Mouse (Mus musculus): Measurements from ENCODE around the gene Nxpe3. TPM values are rescaled to one million over a fixed set of nuclear protein-coding genes. Genes with fewer than 3 reads are reported as not detected.

The Nxpe3 gene
- total and polyA plus RNA-seq, 3 experiments: 2.7 to 4.3 TPM; not detected in 1

DNA sequence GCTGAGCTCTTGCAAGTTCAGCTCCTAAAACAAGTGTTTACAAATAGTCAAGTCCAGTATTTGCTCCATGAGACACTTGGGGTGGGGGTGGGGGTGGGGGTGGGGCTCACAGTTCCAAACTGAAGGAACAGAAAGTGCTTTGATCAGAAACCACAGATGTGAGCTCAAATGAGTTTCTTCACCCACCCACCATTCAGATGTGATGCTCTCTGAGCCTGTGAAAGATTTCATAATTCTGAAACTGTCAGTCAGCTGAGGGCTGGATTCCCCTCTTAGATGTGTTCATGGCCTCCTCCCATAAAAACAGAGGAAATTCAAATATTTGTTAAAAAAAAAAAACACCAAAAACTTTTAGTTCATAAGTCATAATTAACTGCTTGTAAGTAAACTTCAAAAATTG is 59.3 kb downstream of the Nxpe3 start (continued):
- TF ChIP-seq GATA1 (IDR thresholded peaks at IDR 0.05; ENCODE audit: low read depth, low read length) (no peak), RAD21 (IDR thresholded peaks at IDR 0.05; ENCODE audit: low read depth, low read length) (no peak)

DNA sequence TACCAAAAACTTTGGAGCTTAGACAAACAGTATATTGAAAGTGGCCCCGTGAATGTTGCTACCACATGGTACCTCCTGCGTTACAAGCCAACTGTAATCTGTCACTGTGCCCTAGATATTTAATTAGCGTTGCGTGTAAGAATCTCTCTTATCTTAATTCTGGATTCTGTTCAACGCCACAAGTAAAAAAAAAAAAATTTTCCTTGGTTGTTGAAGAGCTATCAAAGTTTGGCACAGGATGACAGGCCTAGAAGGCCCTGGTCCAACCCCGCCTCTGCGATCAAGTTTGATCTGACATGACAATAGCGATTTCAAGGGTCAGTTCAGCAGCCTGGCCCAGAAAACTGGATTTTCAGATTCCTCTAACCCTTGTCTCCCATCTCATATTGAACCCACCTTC is 62.5 kb downstream of the Nxpe3 start:
- Histone ChIP-seq H3K4me1 (ENCODE audit: control insufficient read depth in 1 of 2, insufficient read depth in 2 of 2, low read length in 2 of 2) (peaks cover 6 to 14% of the 10 kb centered on the region in 2 experiments), H3K79me2 (ENCODE audit: control insufficient read depth, insufficient read depth, low read length, poor library complexity) (no peaks in the 10 kb centered on the region), H3K4me3 (ENCODE audit: control insufficient read depth in 1 of 2, insufficient read depth in 1 of 2, low read depth in 2 of 2, low read length in 2 of 2) (no peak overlapping the region), H3K9ac (ENCODE audit: control insufficient read depth, low read depth, low read length, poor library complexity, severe bottlenecking) (no peak overlapping the region), H3K9me3 (replicated peaks; ENCODE audit: insufficient read depth, low read length) (no peaks in the 10 kb centered on the region), H3K27me3 (ENCODE audit: control insufficient read depth in 1 of 2, insufficient read depth in 2 of 2, low read length in 2 of 2) (no peaks in the 10 kb centered on the region), H3K27ac (ENCODE audit: control insufficient read depth, low read depth, low read length) (no peak overlapping the region), H3K36me3 (ENCODE audit: control insufficient read depth in 1 of 2, insufficient read depth in 2 of 2, low read length in 2 of 2) (peaks cover 0 to 14% of the 10 kb centered on the region in 2 experiments; a peak in 2 of 4 replicates)
- DNase-seq (ENCODE audit: low read depth, low spot score): peak; percentile 28
- TF ChIP-seq UBTF (IDR thresholded peaks at IDR 0.05; ENCODE audit: borderline replicate concordance, insufficient read depth, low read depth, low read length) (no peak), POLR2AphosphoS5 (IDR thresholded peaks at IDR 0.05; ENCODE audit: borderline replicate concordance, low read depth, low read length) (no peak), NELFE (IDR thresholded peaks at IDR 0.05; ENCODE audit: low read depth, low read length) (no peak), MAZ (IDR thresholded peaks at IDR 0.05; ENCODE audit: low read depth, low read length) (no peak), HCFC1 (IDR thresholded peaks at IDR 0.05; ENCODE audit: low read depth, low read length) (no peak), CHD2 (IDR thresholded peaks at IDR 0.05; ENCODE audit: low read length) (no peak), USF1 (IDR thresholded peaks at IDR 0.05; ENCODE audit: low read depth, low read length) (no peak), CHD1 (IDR thresholded peaks at IDR 0.05; ENCODE audit: low read depth, low read length) (no peak), MAFK (IDR thresholded peaks at IDR 0.05; ENCODE audit: borderline replicate concordance, low read depth, low read length) (no peak), JUND (IDR thresholded peaks at IDR 0.05; ENCODE audit: low read depth, low read length) (no peak), GABPA (IDR thresholded peaks at IDR 0.05; ENCODE audit: low read depth, low read length) (no peak), BHLHE40 (IDR thresholded peaks at IDR 0.05; ENCODE audit: borderline replicate concordance, low read depth, low read length) (no peak), SIN3A (IDR thresholded peaks at IDR 0.05; ENCODE audit: low read length) (peak; percentile 19; the same call in 1 of the 2 replicates), ZNF384 (IDR thresholded peaks at IDR 0.05; ENCODE audit: low read depth, low read length) (peak; percentile 82), RCOR1 (IDR thresholded peaks at IDR 0.05; ENCODE audit: low read depth, low read length) (0 out of 2 replicates have a peak, but pooled peaks have one; percentile 15), ELF1 (IDR thresholded peaks at IDR 0.05; ENCODE audit: low read depth, low read length) (no peak), EP300 (IDR thresholded peaks at IDR 0.05; ENCODE audit: low read depth in 1 of 2, low read length in 2 of 2) (peak in 1 of 2 experiments; percentile 28; a peak in 1 of 4 replicates), MYB (IDR thresholded peaks at IDR 0.05; ENCODE audit: low read depth, low read length) (no peak), ETS1 (IDR thresholded peaks at IDR 0.05; ENCODE audit: low read depth, low read length) (0 out of 2 replicates have a peak, but pooled peaks have one; percentile 18), SMC3 (IDR thresholded peaks at IDR 0.05; ENCODE audit: low read depth, low read length) (no peak), TAL1 (IDR thresholded peaks at IDR 0.05; ENCODE audit: low read length) (no peak), MEF2A (IDR thresholded peaks at IDR 0.05; ENCODE audit: extremely low read depth, insufficient replicate concordance, low read depth, low read length, poor library complexity, severe bottlenecking) (no peak), ZC3H11A (IDR thresholded peaks at IDR 0.05; ENCODE audit: low read depth, low read length) (no peak), ZKSCAN1 (IDR thresholded peaks at IDR 0.05; ENCODE audit: low read depth, low read length) (no peak), TCF12 (IDR thresholded peaks at IDR 0.05; ENCODE audit: low read depth, low read length) (no peak), MXI1 (IDR thresholded peaks at IDR 0.05; ENCODE audit: low read depth, low read length) (peak; percentile 64), TBP (IDR thresholded peaks at IDR 0.05; ENCODE audit: low read depth, low read length) (no peak), CTCF (IDR thresholded peaks at IDR 0.05 in 2 of 3, conservative IDR thresholded peaks at IDR 0.05 in 1 of 3; ENCODE audit: control insufficient read depth in 1 of 3, insufficient read depth in 1 of 3, low read depth in 2 of 3, low read length in 3 of 3, poor library complexity in 1 of 3, severe bottlenecking in 1 of 3) (no peak), GATA1 (IDR thresholded peaks at IDR 0.05; ENCODE audit: low read depth, low read length) (0 out of 2 replicates have a peak, but pooled peaks have one; percentile 16), POLR2A (IDR thresholded peaks at IDR 0.05; ENCODE audit: control insufficient read depth in 1 of 2, insufficient read depth in 1 of 2, low read depth in 1 of 2, low read length in 2 of 2, poor library complexity in 1 of 2) (no peak), MYC (IDR thresholded peaks at IDR 0.05; ENCODE audit: low read depth, low read length) (no peak)
